Mouse (Mus musculus): ENCODE measurements around the gene Atp13a1. TPM values are rescaled to one million over a fixed set of nuclear protein-coding genes. Genes with fewer than 3 reads are reported as not detected.
A peak's percentile ranks its signal among the peaks of the same experiment; 100 is the strongest.

The Atp13a1 gene
- polyA plus RNA-seq, 1 experiment, result 7.5 TPM

DNA sequence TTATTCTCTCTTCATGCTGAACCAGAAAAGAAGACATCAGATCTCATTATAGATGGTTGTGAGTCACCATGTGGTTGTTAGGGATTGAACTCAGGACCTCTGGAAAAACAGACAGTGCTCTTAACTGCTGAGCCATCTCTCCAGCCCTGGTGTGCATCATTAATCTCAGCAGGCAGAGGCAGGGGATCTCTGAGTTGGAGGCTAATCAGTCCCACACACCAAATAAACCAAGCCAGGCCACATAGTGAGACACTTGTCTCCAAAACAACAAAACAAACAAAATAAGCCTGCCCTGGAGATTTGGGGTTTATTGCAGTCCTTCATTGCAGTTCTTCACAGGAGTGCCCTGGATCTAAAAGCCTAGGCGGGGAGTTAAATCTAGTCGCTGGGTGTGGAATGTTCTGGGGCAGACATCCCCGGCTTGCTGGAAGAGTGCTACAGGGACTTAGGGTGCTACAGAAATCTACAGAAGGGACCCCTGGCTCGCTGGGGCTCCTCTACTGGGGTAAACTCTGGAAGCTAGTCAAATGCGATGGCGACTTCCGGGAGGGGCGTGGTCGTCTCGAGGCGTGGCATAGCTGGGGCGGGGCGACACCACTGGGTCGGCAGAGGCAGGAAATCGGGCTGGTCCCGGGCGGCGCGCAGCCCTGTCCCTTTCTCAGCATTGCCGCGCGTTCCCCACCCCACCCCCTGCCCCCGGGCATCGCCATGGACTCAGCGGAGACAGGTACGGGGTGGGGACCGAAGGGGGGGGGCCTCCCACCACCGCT lies 17.3 kb downstream of the Atp13a1 start, which contains the start of gene Gmip:
Gene Gmip, plus strand, starts transcription at position 586 of the 770 bp plus-strand sequence.
- H3K4me1 ChIP-seq (ENCODE audit: control insufficient read depth, insufficient read depth, insufficient read length, low read length), result no peaks in the 10 kb centered on the region
- peak within 1 kb of the TSS; percentile 71 for H3K4me3 ChIP-seq (ENCODE audit: insufficient read depth, low read depth, low read length)
- H3K27ac ChIP-seq (replicated peaks; ENCODE audit: low read depth, low read length), result 0 out of 2 replicates have a peak within 1 kb of the TSS, but pooled peaks have one; percentile 33

DNA sequence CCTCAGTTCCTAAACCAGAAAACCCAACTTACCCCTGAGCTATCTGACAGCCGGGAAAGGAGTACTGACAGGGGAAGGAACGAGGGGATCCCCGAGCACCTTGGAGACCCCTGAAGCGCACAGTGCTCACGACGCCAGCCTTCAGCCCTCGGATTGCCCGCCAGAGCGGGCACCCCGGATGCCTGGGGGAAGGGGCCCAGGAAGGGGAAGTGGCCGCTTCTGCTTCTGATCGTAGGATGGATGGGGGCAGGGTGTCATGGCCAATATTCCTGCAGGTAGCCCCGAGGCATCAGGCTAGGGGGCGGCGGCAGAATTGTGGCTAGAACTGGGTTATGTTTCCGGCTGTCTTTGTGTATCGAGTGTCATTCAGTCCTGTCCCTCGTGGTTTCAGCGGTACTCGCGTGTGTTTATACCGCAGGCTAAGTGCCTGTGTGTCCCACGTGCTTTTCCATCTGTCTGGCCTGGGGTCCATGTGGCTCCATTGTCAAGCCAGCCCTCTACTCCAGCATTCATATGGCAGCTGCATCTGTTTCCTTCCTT lies 18.0 kb downstream of the Atp13a1 start:
- Histone ChIP-seq H3K4me3 (ENCODE audit: insufficient read depth, low read depth, low read length) (peak overlapping the region; percentile 71), H3K4me1 (ENCODE audit: control insufficient read depth, insufficient read depth, insufficient read length, low read length) (no peaks in the 10 kb centered on the region), H3K27ac (replicated peaks; ENCODE audit: low read depth, low read length) (no peak overlapping the region)

DNA sequence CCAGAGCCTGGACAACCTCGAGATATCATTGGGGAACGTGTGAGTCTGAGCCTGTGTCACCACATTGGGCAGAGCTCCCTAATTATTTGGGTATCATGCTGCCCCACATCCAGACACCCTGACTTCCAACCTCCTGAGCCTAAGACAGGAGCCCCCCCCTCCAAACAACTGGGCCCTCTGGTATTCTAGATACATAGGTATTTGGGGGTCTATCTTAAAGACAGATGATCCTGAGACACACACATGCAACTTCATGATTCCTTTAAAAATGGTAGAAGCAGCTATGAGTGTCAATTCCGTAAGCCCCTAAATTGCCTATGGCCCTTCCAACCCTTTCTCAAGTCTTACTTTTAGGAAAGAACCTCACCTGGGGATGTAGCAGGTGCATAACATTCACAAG lies 18.9 kb downstream of the Atp13a1 start:
- Histone ChIP-seq H3K4me1 (ENCODE audit: control insufficient read depth, insufficient read depth, insufficient read length, low read length) (no peaks in the 10 kb centered on the region), H3K27ac (replicated peaks; ENCODE audit: low read depth, low read length) (no peak overlapping the region), H3K4me3 (ENCODE audit: insufficient read depth, low read depth, low read length) (0 out of 2 replicates have a peak overlapping the region, but pooled peaks have one; percentile 12)

DNA sequence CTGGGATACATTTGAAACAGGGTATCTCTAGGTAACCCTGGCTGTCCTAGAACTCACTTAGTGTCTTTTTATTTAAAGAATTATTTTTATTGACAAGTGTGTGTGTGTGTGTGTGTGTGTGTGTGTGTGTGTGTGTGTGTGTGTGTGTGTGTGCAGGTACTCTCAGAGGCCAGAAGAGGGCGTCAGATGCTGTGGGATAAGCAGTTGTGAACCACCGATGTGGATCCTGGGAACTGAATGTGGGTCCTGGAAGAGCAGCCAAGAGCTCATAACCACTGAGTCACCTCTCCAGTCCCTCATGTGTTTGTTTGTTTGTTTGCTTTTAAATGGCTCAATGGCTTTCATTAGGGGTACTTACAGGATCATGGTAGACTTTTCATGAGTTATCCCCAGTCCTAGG lies 23.9 kb downstream of the Atp13a1 start:
- Histone ChIP-seq H3K27ac (replicated peaks; ENCODE audit: low read depth, low read length) (no peak overlapping the region), H3K4me1 (ENCODE audit: control insufficient read depth, insufficient read depth, insufficient read length, low read length) (0 out of 2 replicates have a peak, but pooled peaks cover 3% of the 10 kb centered on the region), H3K4me3 (ENCODE audit: insufficient read depth, low read depth, low read length) (no peak overlapping the region)

DNA sequence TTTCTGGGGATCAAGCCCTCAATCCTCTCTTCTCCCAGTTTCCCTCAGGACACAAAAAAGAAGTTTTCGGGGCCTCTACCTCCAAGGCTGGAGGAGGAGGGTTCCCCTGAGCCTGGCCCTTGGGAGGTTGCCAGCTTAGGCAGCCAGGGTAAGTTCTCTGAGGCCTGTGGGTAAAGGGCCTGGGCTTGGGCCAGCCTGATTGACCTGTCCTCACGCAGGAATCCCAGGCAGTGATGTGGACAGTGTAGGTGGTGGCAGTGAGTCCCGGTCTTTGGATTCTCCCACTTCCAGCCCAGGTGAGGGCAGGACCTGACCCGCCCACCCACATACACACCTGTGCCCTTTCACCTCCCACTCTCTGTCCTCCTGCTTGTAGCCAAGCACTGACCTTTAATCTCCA lies 24.4 kb downstream of the Atp13a1 start:
- Histone ChIP-seq H3K4me3 (ENCODE audit: insufficient read depth, low read depth, low read length) (no peak overlapping the region), H3K4me1 (ENCODE audit: control insufficient read depth, insufficient read depth, insufficient read length, low read length) (0 out of 2 replicates have a peak, but pooled peaks cover 3% of the 10 kb centered on the region), H3K27ac (replicated peaks; ENCODE audit: low read depth, low read length) (no peak overlapping the region)

DNA sequence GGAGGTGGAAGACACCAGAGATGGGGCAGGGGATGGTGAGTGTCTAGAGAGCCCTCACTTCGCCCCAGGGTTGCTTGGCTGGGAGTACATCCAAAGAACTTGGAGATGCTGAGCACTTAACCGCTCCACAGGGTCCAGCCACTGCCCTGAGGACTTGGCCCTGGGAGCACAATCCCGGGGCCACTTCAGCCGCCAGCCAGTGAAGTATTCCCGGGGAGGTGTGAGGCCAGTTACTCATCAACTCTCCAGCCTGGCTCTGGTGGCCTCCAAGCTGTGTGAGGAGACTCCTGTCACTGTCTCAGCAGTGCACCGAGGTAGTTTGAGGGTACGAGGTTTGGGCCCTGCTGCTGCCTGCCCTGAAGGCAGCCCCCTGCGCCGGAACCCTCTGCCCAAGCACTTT lies 29.5 kb downstream of the Atp13a1 start:
- Histone ChIP-seq H3K4me1 (ENCODE audit: control insufficient read depth, insufficient read depth, insufficient read length, low read length) (peaks cover 5% of the 10 kb centered on the region; the same call in 1 of the 2 replicates), H3K4me3 (ENCODE audit: insufficient read depth, low read depth, low read length) (no peak overlapping the region), H3K27ac (replicated peaks; ENCODE audit: low read depth, low read length) (no peak overlapping the region)

DNA sequence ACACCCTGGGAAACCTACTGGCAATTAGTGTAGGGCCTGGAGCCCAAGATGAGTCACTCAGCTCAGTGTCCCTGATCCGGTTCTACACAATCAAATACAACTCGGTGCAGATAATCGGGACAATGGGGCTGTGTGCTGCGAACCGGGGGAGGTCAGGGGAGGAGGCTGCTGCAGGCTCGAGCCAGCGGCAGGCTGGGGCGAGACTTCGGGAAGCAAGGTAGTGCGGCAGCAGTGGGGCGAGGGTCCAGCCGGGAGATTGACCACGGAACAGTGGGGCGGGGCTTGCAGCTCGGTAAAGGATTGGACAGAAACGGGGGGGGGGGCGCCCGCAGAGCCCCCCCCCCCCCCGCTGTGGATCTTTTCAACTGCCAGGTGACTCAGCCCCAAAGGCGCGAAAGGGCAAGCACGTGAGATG lies 31.0 kb downstream of the Atp13a1 start:
- Histone ChIP-seq H3K4me3 (ENCODE audit: insufficient read depth, low read depth, low read length) (peak overlapping the region; percentile 14), H3K27ac (replicated peaks; ENCODE audit: low read depth, low read length) (no peak overlapping the region)

DNA sequence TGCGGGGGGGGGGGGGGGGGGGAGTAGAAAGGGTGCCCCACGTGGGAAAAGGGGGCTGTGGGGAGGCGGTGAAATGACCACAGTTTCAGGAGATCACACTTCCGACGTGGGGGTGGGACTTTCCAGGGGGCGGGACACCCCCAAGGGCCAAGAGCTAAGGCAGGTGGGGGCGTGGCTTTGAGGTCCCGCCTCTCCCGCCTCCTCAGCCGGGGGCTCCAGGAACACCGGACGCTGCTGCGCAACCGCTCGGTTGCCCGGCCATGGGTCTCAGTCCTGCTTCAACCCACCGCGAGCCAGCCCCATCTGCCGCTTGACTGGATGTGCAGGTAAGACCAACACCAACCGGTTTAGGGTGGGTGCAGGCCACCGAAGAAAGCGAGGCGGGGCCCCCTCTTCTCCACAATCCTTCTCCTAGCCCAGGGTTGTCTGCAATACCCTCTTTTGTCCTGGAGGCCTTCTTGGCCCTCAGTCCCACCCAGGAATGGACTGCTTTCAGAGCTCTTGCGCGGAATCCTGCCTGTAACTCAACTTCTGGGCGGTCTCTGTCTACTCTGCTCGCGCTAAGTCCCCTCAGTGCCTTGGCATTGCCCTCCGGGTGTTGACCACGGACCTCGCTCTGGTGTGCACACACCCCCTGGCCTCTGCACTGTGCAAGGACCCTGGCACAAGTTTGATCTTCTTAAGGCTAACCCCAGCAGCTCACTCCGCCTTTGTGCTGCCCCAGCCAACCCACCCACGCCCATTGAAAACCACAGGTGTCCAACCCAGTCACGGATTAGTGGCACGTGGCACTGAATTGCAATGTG lies 31.6 kb downstream of the Atp13a1 start, which contains the start of gene Lpar2:
Gene Lpar2, plus strand, starts transcription at position 44 of the 806 bp plus-strand sequence.
- Histone ChIP-seq H3K27ac (replicated peaks; ENCODE audit: low read depth, low read length) (no peak within 1 kb of the TSS), H3K4me3 (ENCODE audit: insufficient read depth, low read depth, low read length) (peak within 1 kb of the TSS; percentile 46), H3K4me1 (ENCODE audit: control insufficient read depth, insufficient read depth, insufficient read length, low read length) (peaks cover 2% of the 10 kb centered on the region; the same call in 1 of the 2 replicates)

More for the DNA sequence above, 31.0 kb downstream of the Atp13a1 start:
- H3K4me1 ChIP-seq (ENCODE audit: control insufficient read depth, insufficient read depth, insufficient read length, low read length), result peaks cover 2% of the 10 kb centered on the region; the same call in 1 of the 2 replicates

DNA sequence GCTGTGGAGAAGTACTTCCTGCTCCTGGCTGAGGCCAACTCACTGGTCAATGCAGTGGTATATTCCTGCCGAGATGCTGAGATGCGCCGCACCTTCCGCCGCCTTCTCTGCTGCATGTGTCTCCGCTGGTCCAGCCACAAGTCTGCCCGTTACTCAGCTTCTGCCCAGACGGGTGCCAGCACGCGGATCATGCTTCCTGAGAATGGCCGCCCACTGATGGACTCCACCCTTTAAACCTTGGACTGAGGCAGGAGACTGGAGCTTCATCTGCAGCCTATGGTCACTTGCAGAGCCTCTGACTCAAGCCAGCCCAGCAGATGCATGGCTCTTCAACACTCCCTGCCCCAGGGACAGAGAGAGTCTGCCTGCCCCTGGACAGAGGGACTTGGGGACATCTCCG lies 35.4 kb downstream of the Atp13a1 start:
- Histone ChIP-seq H3K4me1 (ENCODE audit: control insufficient read depth, insufficient read depth, insufficient read length, low read length) (peaks cover 2% of the 10 kb centered on the region; the same call in 1 of the 2 replicates), H3K4me3 (ENCODE audit: insufficient read depth, low read depth, low read length) (no peak overlapping the region), H3K27ac (replicated peaks; ENCODE audit: low read depth, low read length) (no peak overlapping the region)

DNA sequence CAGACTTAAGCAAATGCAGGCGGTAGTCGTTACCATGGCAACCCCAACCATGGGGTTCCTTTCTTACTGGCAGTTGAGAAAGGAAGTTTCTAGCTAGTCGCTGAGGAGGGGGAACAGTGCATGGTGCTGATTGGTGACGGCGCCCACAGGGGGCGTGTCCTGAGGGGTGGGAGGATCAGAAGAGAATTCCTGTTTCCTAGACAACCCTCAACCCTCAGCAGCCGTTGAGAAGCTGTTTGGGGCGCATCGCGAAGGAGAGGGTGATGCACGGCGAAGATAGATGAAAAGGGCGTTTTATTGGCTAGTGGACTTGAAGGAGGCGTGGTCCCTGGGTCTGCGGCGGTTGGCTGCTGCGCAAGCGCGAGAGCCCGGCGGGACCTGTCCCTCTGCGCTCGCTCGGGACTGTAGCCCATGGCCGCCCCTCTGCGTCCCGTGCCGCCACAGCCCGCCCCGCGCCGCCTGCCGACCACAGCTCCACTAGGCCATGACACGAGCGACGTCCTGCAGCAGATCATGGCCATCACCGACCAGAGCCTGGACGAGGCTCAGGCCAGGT lies 41.4 kb downstream of the Atp13a1 start, which contains the start of gene Pbx4:
Gene Pbx4, plus strand, starts transcription at position 194 of the 556 bp plus-strand sequence.
- H3K27ac ChIP-seq (replicated peaks; ENCODE audit: low read depth, low read length), result no peak within 1 kb of the TSS
- peak within 1 kb of the TSS; percentile 47 for H3K4me3 ChIP-seq (ENCODE audit: insufficient read depth, low read depth, low read length)
- H3K4me1 ChIP-seq (ENCODE audit: control insufficient read depth, insufficient read depth, insufficient read length, low read length), result 0 out of 2 replicates have a peak, but pooled peaks cover 3% of the 10 kb centered on the region

DNA sequence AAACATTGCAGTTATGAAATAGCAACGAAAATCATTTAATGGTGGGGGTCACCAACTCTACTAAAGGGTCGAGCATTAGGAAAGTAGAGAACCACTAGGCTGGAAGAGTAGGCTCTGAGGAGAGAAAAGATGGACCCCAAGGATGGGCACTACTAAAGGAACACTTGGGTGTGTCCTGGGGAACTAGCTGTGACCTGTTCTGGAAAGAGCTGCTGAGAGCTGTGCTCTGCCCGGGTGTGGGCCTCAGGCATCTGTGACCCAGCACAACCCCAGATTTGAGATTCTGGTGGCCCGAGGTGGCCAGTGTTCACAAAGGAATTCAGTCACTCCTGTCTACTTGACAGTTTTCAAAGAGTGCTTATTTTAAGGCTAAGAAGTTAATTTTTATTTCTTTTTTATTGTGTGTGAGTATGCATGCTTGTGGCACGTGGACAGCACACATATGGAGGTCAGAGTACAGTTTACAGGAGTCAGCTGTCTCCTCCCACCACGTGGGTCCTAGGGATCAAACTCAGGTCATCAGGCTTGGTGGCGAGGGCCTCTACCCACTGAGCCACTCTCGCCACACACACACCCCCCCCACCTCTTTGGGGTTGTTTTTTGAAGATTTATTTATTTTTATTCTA lies 46.2 kb downstream of the Atp13a1 start:
- Histone ChIP-seq H3K27ac (replicated peaks; ENCODE audit: low read depth, low read length) (no peak overlapping the region), H3K4me3 (ENCODE audit: insufficient read depth, low read depth, low read length) (no peak overlapping the region), H3K4me1 (ENCODE audit: control insufficient read depth, insufficient read depth, insufficient read length, low read length) (0 out of 2 replicates have a peak, but pooled peaks cover 3% of the 10 kb centered on the region)

DNA sequence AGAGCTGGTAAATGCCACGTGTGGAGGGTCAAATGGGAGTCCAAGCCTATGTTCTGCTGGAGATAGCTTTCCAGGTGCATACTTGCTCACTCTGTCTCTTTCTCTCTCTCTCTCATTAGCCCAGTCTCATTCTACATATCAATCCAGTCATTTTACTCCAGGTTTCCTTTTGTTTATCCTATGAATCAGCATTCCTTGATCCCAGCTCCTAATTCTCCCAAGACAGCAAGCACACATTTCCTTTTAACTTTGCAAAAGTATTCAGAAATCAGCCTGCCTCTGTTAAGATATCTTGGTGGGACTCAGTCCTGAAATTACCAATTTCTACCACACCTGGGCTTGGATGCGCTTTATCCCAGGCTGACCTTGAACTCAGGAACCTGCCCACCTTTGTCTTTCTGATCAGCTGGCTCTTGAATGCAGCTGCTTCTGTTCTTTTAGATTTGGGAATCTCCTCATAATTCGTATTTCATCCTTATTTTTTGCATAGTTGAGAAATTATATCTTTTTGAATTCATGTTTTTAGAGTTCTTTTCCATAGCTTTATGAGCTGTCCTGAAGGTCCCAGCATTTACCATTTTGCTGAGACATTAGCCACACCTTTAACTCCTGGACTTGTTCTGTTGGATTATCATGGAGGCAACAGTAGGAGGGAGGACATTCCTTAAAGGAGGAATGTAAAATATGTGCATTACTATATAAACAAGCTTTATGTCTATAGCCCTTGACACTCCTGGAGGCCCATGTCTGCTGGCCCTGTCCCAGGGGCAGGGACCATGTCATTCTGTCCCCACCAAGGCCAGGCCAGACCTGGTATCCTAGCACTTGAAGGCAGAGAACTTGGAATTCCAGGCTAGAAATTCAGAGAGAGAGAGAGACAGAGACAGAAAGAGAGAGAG lies 56.5 kb downstream of the Atp13a1 start:
- Histone ChIP-seq H3K27ac (replicated peaks; ENCODE audit: low read depth, low read length) (no peak overlapping the region), H3K4me1 (ENCODE audit: control insufficient read depth, insufficient read depth, insufficient read length, low read length) (no peaks in the 10 kb centered on the region), H3K4me3 (ENCODE audit: insufficient read depth, low read depth, low read length) (no peak overlapping the region)

DNA sequence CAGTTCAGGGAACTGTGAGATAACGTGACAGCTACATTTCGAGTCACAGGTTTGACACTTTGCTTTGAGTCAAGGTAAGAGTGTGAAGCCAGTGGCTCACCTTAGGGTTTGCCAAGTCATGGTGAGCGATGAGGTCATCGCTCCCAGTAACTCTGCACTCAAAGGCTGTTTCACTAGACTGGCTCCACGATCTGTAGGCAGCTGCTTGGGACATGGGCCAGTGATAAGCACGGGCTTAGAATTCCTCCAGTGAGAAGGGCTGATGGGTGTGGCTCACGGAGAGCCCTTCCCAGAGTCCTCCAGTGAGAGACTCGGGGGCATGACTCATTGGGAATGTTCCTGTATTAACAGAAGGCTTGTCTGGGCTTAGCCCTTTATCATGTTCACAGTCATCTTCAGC lies 58.0 kb downstream of the Atp13a1 start:
- Histone ChIP-seq H3K4me1 (ENCODE audit: control insufficient read depth, insufficient read depth, insufficient read length, low read length) (no peaks in the 10 kb centered on the region), H3K4me3 (ENCODE audit: insufficient read depth, low read depth, low read length) (no peak overlapping the region), H3K27ac (replicated peaks; ENCODE audit: low read depth, low read length) (no peak overlapping the region)

Measured in brown adipose tissue, adult 24 weeks (tissue).